Mouse (Mus musculus) neutrophil, adult 59 days (primary cell): ENCODE data around the gene Rcan3. TPM values are rescaled to one million over a fixed set of nuclear protein-coding genes. Genes with fewer than 3 reads are reported as not detected.

Experiments used
- total RNA-seq, 2 experiments: library from RNA; stranded (reverse); gene quantifications; 1 replicate in 1 of 2; 2 replicates in 1 of 2; pipeline ENCODE4 v1.2.4; 2023

The Rcan3 gene
- 1 to 10 TPM; 4.5 to 7.0 TPM for total RNA-seq

DNA sequence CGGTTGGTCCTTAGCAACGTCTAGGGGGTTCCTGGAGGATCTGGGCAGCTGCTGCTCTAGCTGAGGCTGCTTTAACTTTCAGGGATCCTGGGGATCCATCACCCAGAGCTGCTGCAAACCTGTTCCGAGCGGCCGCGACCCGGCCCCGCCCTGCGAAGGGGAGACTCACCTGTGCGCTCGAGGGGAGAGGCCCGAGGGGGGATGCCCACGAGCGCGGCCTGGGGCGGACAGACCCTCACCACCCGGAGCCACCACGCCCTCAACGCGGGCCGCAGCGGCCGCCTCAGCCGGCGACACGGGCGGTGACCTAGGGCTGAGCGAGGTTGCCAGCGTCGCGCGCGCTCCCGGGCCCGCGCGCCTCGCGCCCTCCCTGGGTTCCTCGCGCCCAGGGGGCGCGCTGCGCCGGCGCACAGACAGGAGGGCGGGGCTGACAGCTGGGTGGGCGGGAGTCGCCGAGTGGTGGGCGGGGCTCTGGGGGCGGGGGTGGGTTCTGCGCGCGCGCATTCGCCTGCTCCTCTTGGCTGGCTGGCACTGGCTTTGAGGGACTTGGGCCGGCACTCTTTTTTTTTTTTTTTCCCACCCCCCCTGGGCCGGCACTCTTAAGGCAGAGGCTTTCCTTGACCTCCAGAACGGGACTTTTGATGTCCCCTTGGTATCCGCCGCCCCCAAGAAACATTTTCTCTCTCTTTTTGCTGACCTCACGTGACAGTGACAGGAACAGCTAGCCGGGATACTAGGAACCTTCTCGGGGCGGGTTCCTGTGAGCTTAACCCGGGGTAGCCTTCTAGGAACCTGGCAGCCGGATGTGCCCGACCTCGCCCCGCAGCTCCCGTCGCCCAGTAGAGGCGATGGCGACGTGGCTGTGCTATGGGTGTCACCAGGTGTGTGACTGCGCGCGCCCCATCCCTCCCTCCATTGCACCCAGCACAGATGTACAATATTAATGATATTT, at the start of gene Rcan3:
Gene Rcan3, minus strand, starts transcription at position 411 of the 952 bp plus-strand sequence.

DNA sequence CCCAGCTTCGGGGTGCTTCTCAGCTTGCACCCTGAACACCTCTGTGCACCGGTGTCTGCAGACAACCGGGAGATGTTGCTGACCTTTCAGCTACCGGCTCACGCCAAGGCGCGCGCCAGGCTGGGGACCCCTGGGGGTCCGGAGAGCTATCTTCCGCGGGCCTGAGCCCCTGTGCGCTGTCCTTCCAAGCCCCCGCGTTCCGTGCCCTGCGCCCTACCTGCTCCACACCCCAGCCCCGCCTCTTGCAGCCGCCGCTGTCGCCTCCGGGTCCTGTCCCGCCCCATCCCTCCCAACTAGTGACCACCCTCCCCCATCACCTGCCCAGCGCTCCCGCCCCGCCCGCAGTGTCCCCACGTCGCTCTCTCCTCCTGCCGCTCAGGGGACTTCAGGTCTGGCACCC, 35.7 kb downstream of the Rcan3 start, which contains the start of gene Ncmap:
Gene Ncmap, minus strand, starts transcription at position 237 of the 400 bp plus-strand sequence.

Other genes with a start within 250 kb of the Rcan3 start
- 10 to 100 TPM; 15.9 to 19.6 TPM for gene Clic4, start 161.0 kb downstream of the Rcan3 start, total RNA-seq
- 100 to 1,000 TPM; 154 to 185 TPM for gene Srrm1, start 80.5 kb downstream of the Rcan3 start, total RNA-seq
- not detected for gene Ncmap, start 35.6 kb downstream of the Rcan3 start, total RNA-seq
- gene Stpg1, start 60.9 kb upstream of the Rcan3 start, total RNA-seq: not detected
- 10 to 100 TPM; 17.7 to 22.1 TPM for gene Nipal3, start 61.2 kb upstream of the Rcan3 start, total RNA-seq
- not detected for gene Grhl3, start 139.8 kb upstream of the Rcan3 start, total RNA-seq